Mouse (Mus musculus) embryonic facial prominence, embryonic 14.5 days (tissue): ENCODE measurements around the gene Atp2a3. TPM values are rescaled to one million over a fixed set of nuclear protein-coding genes. Genes with fewer than 3 reads are reported as not detected.

ENCODE experiments used
- ATAC-seq: fragments of 200-750 bp; cut with Nextera tagmentation; 2 replicates; pipeline ENCODE4 v1.8.0; 2017; ENCODE audit warnings: low read depth, moderate number of reproducible peaks, moderate TSS enrichment
- DNase-seq: peaks from one replicate; pipeline ENCODE4 v3.0.0-alpha.2; 2015; ENCODE audit warnings: low spot score
- H3K27ac ChIP-seq: fragments of 300-500 bp; sonication (generic); replicated peaks from 2 replicates; pipeline ENCODE4 v1.5.1; 2014; ENCODE audit warnings: low read depth, mild to moderate bottlenecking, low read length, moderate library complexity
- H3K27me3 ChIP-seq: fragments of 300-500 bp; sonication (generic); replicated peaks from 2 replicates; pipeline ENCODE4 v1.6.1; 2014; ENCODE audit warnings: low read length; ENCODE audit not compliant: control insufficient read depth, insufficient read depth
- H3K36me3 ChIP-seq: fragments of 300-500 bp; sonication (generic); 2 replicates; pipeline ENCODE4 v1.6.1; 2014; ENCODE audit warnings: low read length, mixed read lengths; ENCODE audit not compliant: control insufficient read depth, insufficient read depth
- H3K4me1 ChIP-seq: fragments of 300-500 bp; sonication (generic); 2 replicates; pipeline ENCODE4 v1.6.1; 2014; ENCODE audit warnings: antibody characterized with exemption, low read length; ENCODE audit not compliant: control insufficient read depth, insufficient read depth
- H3K4me2 ChIP-seq: fragments of 300-500 bp; sonication (generic); 2 replicates; pipeline ENCODE4 v1.6.1; 2014; ENCODE audit warnings: low read depth, mild to moderate bottlenecking, low read length, moderate library complexity, mixed read lengths
- H3K4me3 ChIP-seq: fragments of 300-500 bp; sonication (generic); 2 replicates; pipeline ENCODE4 v1.5.1; 2014; ENCODE audit warnings: low read depth, mild to moderate bottlenecking, low read length
- H3K9ac ChIP-seq: fragments of 300-500 bp; sonication (generic); 2 replicates; pipeline ENCODE4 v1.6.1; 2014; ENCODE audit warnings: low read depth, mild to moderate bottlenecking, low read length, moderate library complexity, mixed read lengths
- H3K9me3 ChIP-seq: fragments of 300-500 bp; sonication (generic); 2 replicates; pipeline ENCODE4 v1.6.1; 2016; ENCODE audit warnings: low read length; ENCODE audit not compliant: control insufficient read depth
- WGBS: fragments of 180-500 bp; shearing (Covaris S2); extraction: QIAGEN DNeasy Blood & Tissue Kit; methylation state at CpG from one replicate; pipeline ENCODE4 v1.1.7; 2014; 5-methylcytosine and 5-hydroxymethylcytosine counted together
- microRNA-seq: library from miRNA; unstranded; fragments of <30 nt; microRNA quantifications from one replicate; pipeline ENCODE4, GENCODE M21; 2016; ENCODE audit warnings: borderline number of aligned reads
- polyA plus RNA-seq: library from polyadenylated mRNA; unstranded; fragments of >200 nt; fragmentation: Nextera tagmentation; extraction: Ambion mirVana; gene quantifications from 2 replicates; pipeline ENCODE4 v1.2.1, GENCODE M21; 2014

Gene Atp2a3
- polyA plus RNA-seq, 1 experiment from 2014 or later, result 5.6 TPM

DNA sequence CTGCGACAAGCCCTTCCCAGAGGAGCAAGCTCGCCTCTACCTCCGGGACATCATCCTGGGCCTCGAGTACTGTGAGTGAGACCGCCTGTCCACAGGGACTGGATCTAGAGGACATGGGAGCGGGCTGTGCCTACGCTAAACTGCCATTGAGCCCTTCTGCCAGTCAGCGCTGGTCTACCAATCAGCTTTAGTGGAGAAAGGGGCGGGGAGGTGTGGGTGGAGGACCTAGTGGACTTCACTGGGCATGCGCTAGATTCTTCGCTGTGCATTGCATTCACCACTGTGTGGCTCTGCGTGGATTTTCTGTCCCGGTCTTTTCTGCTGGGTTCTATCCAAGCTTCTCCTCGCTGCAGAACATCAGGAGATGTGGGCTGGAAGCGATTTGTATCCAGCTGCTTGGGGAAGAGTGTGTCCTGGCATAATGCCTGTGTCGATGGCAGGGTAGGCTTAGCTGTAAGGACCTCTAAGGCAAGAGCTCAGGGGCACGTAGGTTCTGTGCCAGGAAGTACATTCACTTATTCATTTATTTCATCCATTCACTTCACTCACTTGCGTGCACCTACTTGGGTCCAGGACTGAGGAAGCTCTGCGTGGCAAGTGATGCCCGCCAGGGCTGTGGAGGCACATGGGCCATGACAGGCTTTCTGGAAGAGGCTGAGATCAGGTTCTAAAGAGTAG is 70.0 kb downstream of the Atp2a3 start:
- peak overlapping the region; percentile 38 for H3K4me3 ChIP-seq
- peak overlapping the region; percentile 73 for H3K4me2 ChIP-seq
- H3K27ac ChIP-seq, result peak overlapping the region; percentile 72
- no peaks in the 10 kb centered on the region for H3K27me3 ChIP-seq
- H3K9ac ChIP-seq, result peak overlapping the region; percentile 63
- no peaks in the 10 kb centered on the region for H3K9me3 ChIP-seq
- peaks cover 3% of the 10 kb centered on the region; the same call in 1 of the 2 replicates for H3K4me1 ChIP-seq
- DNase-seq (peak; percentile 97), ATAC-seq (peak; percentile 95)
- WGBS, result 24% methylated on average over 20 of the region's 20 CpGs
- 0 out of 2 replicates have a peak, but pooled peaks cover 1% of the 10 kb centered on the region for H3K36me3 ChIP-seq

GRCm38 (mm10) chr11:73031536-73031935 is 70.6 kb downstream of the Atp2a3 start:
- 78% methylated on average over 5 of the region's 5 CpGs for WGBS
- Histone ChIP-seq H3K4me2 (peak overlapping the region; percentile 73; the same call in 1 of the 2 replicates), H3K27ac (peak overlapping the region; percentile 62), H3K9me3 (no peaks in the 10 kb centered on the region), H3K36me3 (0 out of 2 replicates have a peak, but pooled peaks cover 3% of the 10 kb centered on the region), H3K4me1 (peaks cover 3% of the 10 kb centered on the region; the same call in 1 of the 2 replicates), H3K9ac (peak overlapping the region; percentile 51; the same call in 1 of the 2 replicates), H3K27me3 (no peaks in the 10 kb centered on the region), H3K4me3 (no peak overlapping the region)
- DNase-seq, result peak; percentile 71
- peak; percentile 34; the same call in 1 of the 2 replicates for ATAC-seq

GRCm38 (mm10) chr11:73036077-73036476 is 75.1 kb downstream of the Atp2a3 start:
- H3K36me3 ChIP-seq, result peaks cover 6% of the 10 kb centered on the region; the same call in 1 of the 2 replicates
- no peak overlapping the region for H3K4me2 ChIP-seq
- peaks cover 3% of the 10 kb centered on the region; the same call in 1 of the 2 replicates for H3K4me1 ChIP-seq
- H3K27me3 ChIP-seq, result no peaks in the 10 kb centered on the region
- DNase-seq (no peak), ATAC-seq (0 out of 2 replicates have a peak, but pooled peaks have one; percentile 13)
- H3K9me3 ChIP-seq, result no peaks in the 10 kb centered on the region
- 86% methylated on average over 7 of the region's 7 CpGs for WGBS
- no peak overlapping the region for H3K27ac ChIP-seq
- H3K4me3 ChIP-seq, result no peak overlapping the region
- no peak overlapping the region for H3K9ac ChIP-seq

DNA sequence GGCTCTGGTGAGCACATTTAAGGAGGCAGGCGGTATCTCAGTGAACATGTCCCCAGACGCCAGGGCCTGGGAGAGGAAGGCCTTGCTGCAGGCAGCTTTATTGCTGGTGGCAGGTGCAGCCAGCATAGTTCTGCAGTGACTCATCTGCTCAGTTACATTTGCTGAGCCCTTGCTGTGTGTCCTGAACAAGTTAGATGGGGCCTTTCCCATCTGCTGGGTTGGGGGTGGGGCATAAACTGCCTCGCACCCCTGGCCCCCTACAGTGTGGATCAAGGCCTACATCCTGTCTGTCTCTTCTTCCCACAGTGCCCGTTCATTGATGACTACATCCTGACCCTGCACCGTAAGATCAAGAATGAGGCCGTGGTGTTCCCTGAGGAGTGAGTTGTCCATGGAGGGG is 75.9 kb downstream of the Atp2a3 start:
- Histone ChIP-seq H3K9ac (no peak overlapping the region), H3K4me2 (no peak overlapping the region), H3K4me1 (no peaks in the 10 kb centered on the region), H3K4me3 (no peak overlapping the region), H3K36me3 (peaks cover 6% of the 10 kb centered on the region; the same call in 1 of the 2 replicates), H3K27ac (no peak overlapping the region), H3K27me3 (no peaks in the 10 kb centered on the region), H3K9me3 (no peaks in the 10 kb centered on the region)
- DNase-seq (peak; percentile 68), ATAC-seq (peak; percentile 75)
- 66% methylated on average over 6 of the region's 6 CpGs for WGBS

DNA sequence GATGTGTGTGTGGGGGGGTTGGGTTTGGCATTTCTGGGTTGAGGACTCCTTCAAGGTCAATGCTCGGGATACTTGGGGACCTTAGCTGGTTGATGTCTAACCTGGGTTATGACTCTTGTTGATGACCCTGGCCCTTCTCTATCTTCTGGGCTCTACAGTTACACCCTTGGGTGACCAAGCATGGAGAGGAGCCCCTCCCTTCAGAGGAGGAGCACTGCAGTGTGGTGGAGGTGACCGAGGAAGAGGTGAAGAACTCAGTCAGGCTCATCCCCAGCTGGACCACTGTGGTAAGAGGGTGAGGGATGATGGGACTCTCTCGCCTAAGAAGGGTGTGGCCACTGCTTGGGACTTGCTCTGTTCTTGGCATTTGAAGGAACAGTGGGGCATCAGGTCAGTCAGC is 76.7 kb downstream of the Atp2a3 start:
- no peak for ATAC-seq
- H3K4me3 ChIP-seq, result no peak overlapping the region
- H3K27me3 ChIP-seq, result no peaks in the 10 kb centered on the region
- no peak overlapping the region for H3K27ac ChIP-seq
- DNase-seq, result no peak
- no peak overlapping the region for H3K9ac ChIP-seq
- H3K4me2 ChIP-seq, result no peak overlapping the region
- H3K4me1 ChIP-seq, result no peaks in the 10 kb centered on the region
- H3K9me3 ChIP-seq, result no peaks in the 10 kb centered on the region
- H3K36me3 ChIP-seq, result peaks cover 6% of the 10 kb centered on the region; the same call in 1 of the 2 replicates
- WGBS, result 87% methylated on average over 2 of the region's 3 CpGs

GRCm38 (mm10) chr11:73039102-73039799 is 78.3 kb downstream of the Atp2a3 start:
- Histone ChIP-seq H3K27me3 (no peaks in the 10 kb centered on the region), H3K9me3 (no peaks in the 10 kb centered on the region), H3K4me2 (no peak overlapping the region), H3K36me3 (peaks cover 6% of the 10 kb centered on the region; the same call in 1 of the 2 replicates), H3K4me3 (no peak overlapping the region), H3K9ac (no peak overlapping the region), H3K4me1 (no peaks in the 10 kb centered on the region), H3K27ac (no peak overlapping the region)
- ATAC-seq (peak; percentile 67; the same call in 1 of the 2 replicates), DNase-seq (peak; percentile 89)
- WGBS, result 55% methylated on average over 9 of the region's 9 CpGs

Small RNAs within 50 kb of the gene (microRNA-seq; reads per million reads assigned to microRNA genes)
- not detected for gene Gm44467

Other genes starting within 250 kb of the Atp2a3 start
- 4.5 and 4.6 TPM in 2 replicates for gene Cyb5d2, start 165.0 kb upstream of the Atp2a3 start, polyA plus RNA-seq
- 10.3 and 11.8 TPM in 2 replicates for gene Zzef1, start 164.9 kb upstream of the Atp2a3 start, polyA plus RNA-seq
- 2.3 and 3.0 TPM in 2 replicates for gene P2rx1, start 37.9 kb downstream of the Atp2a3 start, polyA plus RNA-seq
- gene Camkk1, start 57.8 kb downstream of the Atp2a3 start, polyA plus RNA-seq, result 6.0 TPM in 2 replicates
- gene Ncbp3, start 86.6 kb downstream of the Atp2a3 start, polyA plus RNA-seq, result 9.2 and 9.5 TPM in 2 replicates
- 0.20 and 0.21 TPM in 2 replicates for gene Itgae, start 129.4 kb downstream of the Atp2a3 start, polyA plus RNA-seq
- 12.1 and 13.4 TPM in 2 replicates for gene Haspin, start 177.1 kb downstream of the Atp2a3 start, polyA plus RNA-seq
- gene P2rx5, start 199.3 kb downstream of the Atp2a3 start, polyA plus RNA-seq, result 1.8 and 2.6 TPM in 2 replicates
- gene Emc6, start 215.9 kb downstream of the Atp2a3 start, polyA plus RNA-seq, result 107 and 111 TPM in 2 replicates
- gene Tax1bp3, start 215.9 kb downstream of the Atp2a3 start, polyA plus RNA-seq, result 188 and 213 TPM in 2 replicates
- gene Ctns, start 237.9 kb downstream of the Atp2a3 start, polyA plus RNA-seq, result 18.8 and 22.0 TPM in 2 replicates
- 1.6 and 2.8 TPM in 2 replicates for gene Shpk, start 238.3 kb downstream of the Atp2a3 start, polyA plus RNA-seq